Mouse (Mus musculus) C2C12 (cell line): ENCODE results near the gene Serpina12.

Experiments
- CTCF ChIP-seq: IDR thresholded peaks from one replicate; pipeline ENCODE4 v1.5.1; 2011; ENCODE audit not compliant: control insufficient read depth, insufficient read depth, insufficient read length
- MAX ChIP-seq: IDR thresholded peaks from one replicate; pipeline ENCODE4 v1.6.1; 2011; ENCODE audit warnings: mild to moderate bottlenecking, control low read depth

DNA sequence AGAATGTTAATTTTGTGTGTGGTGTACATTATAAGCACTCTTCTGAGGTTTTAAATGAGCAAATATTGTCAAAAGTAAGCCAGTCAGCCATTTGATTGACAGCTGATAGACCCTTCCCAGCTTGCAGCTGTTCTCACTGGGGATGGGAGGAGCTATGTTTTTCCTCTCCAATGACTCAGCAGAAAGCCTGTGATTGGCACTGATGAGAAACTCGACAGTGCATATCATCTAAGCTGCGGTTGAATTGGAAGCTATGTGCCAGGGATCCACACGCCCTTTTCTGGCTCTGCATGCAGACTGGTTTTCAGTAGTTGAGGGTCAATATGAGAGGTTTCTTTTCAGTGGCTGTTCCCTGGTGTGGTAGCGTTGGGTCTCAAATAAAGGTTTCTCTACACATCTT is 20.3 kb upstream of the Serpina12 start:
- TF ChIP-seq CTCF (no peak), MAX (no peak)
